Mouse (Mus musculus) erythroblast, embryonic 14.5 days (primary cell): ENCODE data around the gene Pnldc1. TPM values are rescaled to one million over a fixed set of nuclear protein-coding genes. Genes with fewer than 3 reads are reported as not detected.

Experiments
- H3K27me3 ChIP-seq: 2 replicates; pipeline ENCODE4 v1.6.1; 2012; ENCODE audit warnings: inconsistent platforms; ENCODE audit not compliant: control insufficient read depth
- H3K36me3 ChIP-seq: 2 replicates; pipeline ENCODE4 v1.6.1; 2012; ENCODE audit warnings: mild to moderate bottlenecking, inconsistent platforms; ENCODE audit not compliant: control insufficient read depth
- H3K4me1 ChIP-seq: 2 replicates; pipeline ENCODE4 v1.6.1; 2012; ENCODE audit warnings: inconsistent platforms; ENCODE audit not compliant: control insufficient read depth
- H3K4me3 ChIP-seq: replicated peaks from 2 replicates; pipeline ENCODE3; 2012; ENCODE audit warnings: moderate library complexity, mild to moderate bottlenecking, inconsistent platforms
- H3K9me3 ChIP-seq: 2 replicates; pipeline ENCODE4 v1.6.1; 2012; ENCODE audit warnings: low read length, inconsistent platforms, mixed read lengths; ENCODE audit not compliant: control insufficient read depth
- GATA1 ChIP-seq: IDR thresholded peaks from 2 replicates; pipeline ENCODE4 v1.6.1; 2012; ENCODE audit warnings: low read length, inconsistent platforms, mixed read lengths
- TAL1 ChIP-seq: IDR thresholded peaks from 3 replicates; pipeline ENCODE4 v1.6.1; 2012; ENCODE audit warnings: low read length, inconsistent platforms, mixed read lengths
- polyA plus RNA-seq: library from polyadenylated mRNA; stranded (reverse); fragments of >175 nt; gene quantifications from 2 replicates; pipeline ENCODE4 v1.2.3, GENCODE M21; 2012

Gene Pnldc1
- polyA plus RNA-seq, 1 experiment: 0.02 TPM

GRCm38 (mm10) chr17:12868043-12868442 is 42.0 kb downstream of the Pnldc1 start, which contains the start of gene Mas1:
Mas1 (minus strand) TSS chr17:12868143.
- H3K27me3 ChIP-seq: peaks cover 21% of the 10 kb centered on the region
- no peak within 1 kb of the TSS for H3K4me3 ChIP-seq
- no peaks in the 10 kb centered on the region for H3K9me3 ChIP-seq
- H3K4me1 ChIP-seq: no peaks in the 10 kb centered on the region
- H3K36me3 ChIP-seq: no peaks in the 10 kb centered on the region
- no peak for TF ChIP-seq TAL1
- no peak for TF ChIP-seq GATA1

- no peak overlapping the region for H3K4me3 ChIP-seq
- peaks cover 13% of the 10 kb centered on the region for H3K27me3 ChIP-seq
- H3K4me1 ChIP-seq: no peaks in the 10 kb centered on the region
- TF ChIP-seq GATA1: no peak
- no peak for TF ChIP-seq TAL1
- no peaks in the 10 kb centered on the region for H3K9me3 ChIP-seq
- no peaks in the 10 kb centered on the region for H3K36me3 ChIP-seq
Observed at GRCm38 (mm10) chr17:12866853-12867252, 43.2 kb downstream of the Pnldc1 start.

- Histone ChIP-seq H3K4me3 (no peak overlapping the region), H3K9me3 (no peaks in the 10 kb centered on the region), H3K4me1 (no peaks in the 10 kb centered on the region), H3K36me3 (no peaks in the 10 kb centered on the region), H3K27me3 (peaks cover 4% of the 10 kb centered on the region; the same call in 1 of the 2 replicates)
- no peak for TF ChIP-seq GATA1
- TF ChIP-seq TAL1: no peak
Observed at GRCm38 (mm10) chr17:12865407-12865806, 44.6 kb downstream of the Pnldc1 start.

GRCm38 (mm10) chr17:12864111-12864510 is 45.9 kb downstream of the Pnldc1 start:
- no peaks in the 10 kb centered on the region for H3K36me3 ChIP-seq
- no peaks in the 10 kb centered on the region; the same call in 1 of the 2 replicates for H3K27me3 ChIP-seq
- no peaks in the 10 kb centered on the region for H3K9me3 ChIP-seq
- TF ChIP-seq TAL1: no peak
- TF ChIP-seq GATA1: no peak
- no peaks in the 10 kb centered on the region for H3K4me1 ChIP-seq
- H3K4me3 ChIP-seq: no peak overlapping the region

- Histone ChIP-seq H3K9me3 (no peaks in the 10 kb centered on the region), H3K27me3 (no peaks in the 10 kb centered on the region), H3K36me3 (no peaks in the 10 kb centered on the region), H3K4me3 (no peak overlapping the region), H3K4me1 (no peaks in the 10 kb centered on the region)
- TF ChIP-seq GATA1 (no peak), TAL1 (no peak)
Observed at GRCm38 (mm10) chr17:12859006-12859520, 51.0 kb downstream of the Pnldc1 start.

- Histone ChIP-seq H3K36me3 (no peaks in the 10 kb centered on the region), H3K27me3 (no peaks in the 10 kb centered on the region), H3K4me1 (no peaks in the 10 kb centered on the region), H3K4me3 (no peak overlapping the region), H3K9me3 (no peaks in the 10 kb centered on the region)
- TF ChIP-seq TAL1 (no peak), GATA1 (no peak)
Observed at GRCm38 (mm10) chr17:12858072-12858471, 52.0 kb downstream of the Pnldc1 start.

- H3K4me1 ChIP-seq: no peaks in the 10 kb centered on the region
- no peaks in the 10 kb centered on the region for H3K9me3 ChIP-seq
- no peak overlapping the region for H3K4me3 ChIP-seq
- no peaks in the 10 kb centered on the region for H3K36me3 ChIP-seq
- no peak for TF ChIP-seq TAL1
- TF ChIP-seq GATA1: no peak
- no peaks in the 10 kb centered on the region for H3K27me3 ChIP-seq
Observed at GRCm38 (mm10) chr17:12857395-12857794, 52.6 kb downstream of the Pnldc1 start.

- Histone ChIP-seq H3K4me1 (no peaks in the 10 kb centered on the region), H3K27me3 (no peaks in the 10 kb centered on the region), H3K4me3 (no peak overlapping the region), H3K9me3 (no peaks in the 10 kb centered on the region), H3K36me3 (no peaks in the 10 kb centered on the region)
- no peak for TF ChIP-seq GATA1
- no peak for TF ChIP-seq TAL1
Observed at GRCm38 (mm10) chr17:12854386-12854785, 55.6 kb downstream of the Pnldc1 start.

- H3K4me1 ChIP-seq: no peaks in the 10 kb centered on the region
- H3K27me3 ChIP-seq: no peaks in the 10 kb centered on the region
- no peak overlapping the region for H3K4me3 ChIP-seq
- no peaks in the 10 kb centered on the region for H3K36me3 ChIP-seq
- no peaks in the 10 kb centered on the region for H3K9me3 ChIP-seq
- no peak for TF ChIP-seq TAL1
- no peak for TF ChIP-seq GATA1
Observed at GRCm38 (mm10) chr17:12853821-12854220, 56.2 kb downstream of the Pnldc1 start.

GRCm38 (mm10) chr17:12851689-12852088 is 58.3 kb downstream of the Pnldc1 start:
- H3K4me1 ChIP-seq: no peaks in the 10 kb centered on the region
- no peak overlapping the region for H3K4me3 ChIP-seq
- TF ChIP-seq TAL1: no peak
- TF ChIP-seq GATA1: no peak
- no peaks in the 10 kb centered on the region for H3K36me3 ChIP-seq
- H3K9me3 ChIP-seq: no peaks in the 10 kb centered on the region
- H3K27me3 ChIP-seq: no peaks in the 10 kb centered on the region; the same call in 1 of the 2 replicates
